Mouse (Mus musculus) c-Kit-negative CD71-positive TER-119-positive erythroid progenitor cells, embryonic 14.5 days (primary cell): Measurements from ENCODE around the gene March5.

Source experiments
- DNase-seq: peaks from one replicate; pipeline ENCODE4 v3.0.0-alpha.2; 2013; ENCODE audit warnings: low read depth, low spot score

The March5 gene

GRCm38 (mm10) chr19:37263943-37264897, 56.9 kb downstream of the March5 start:
- DNase-seq, result no peak

GRCm38 (mm10) chr19:37265333-37266103, 58.2 kb downstream of the March5 start:
- peak; percentile 76 for DNase-seq

- no peak for DNase-seq
Measured at GRCm38 (mm10) chr19:37269106-37269505, 61.8 kb downstream of the March5 start.
